Mouse (Mus musculus) erythroblast, embryonic 14.5 days (primary cell): Measurements from ENCODE around the gene Olfr1377. TPM values are rescaled to one million over a fixed set of nuclear protein-coding genes. Genes with fewer than 3 reads are reported as not detected.

ENCODE experiments used
- H3K27me3 ChIP-seq: 2 replicates; pipeline ENCODE4 v1.6.1; 2012; ENCODE audit warnings: inconsistent platforms; ENCODE audit not compliant: control insufficient read depth
- H3K36me3 ChIP-seq: 2 replicates; pipeline ENCODE4 v1.6.1; 2012; ENCODE audit warnings: mild to moderate bottlenecking, inconsistent platforms; ENCODE audit not compliant: control insufficient read depth
- H3K4me1 ChIP-seq: 2 replicates; pipeline ENCODE4 v1.6.1; 2012; ENCODE audit warnings: inconsistent platforms; ENCODE audit not compliant: control insufficient read depth
- H3K4me3 ChIP-seq: replicated peaks from 2 replicates; pipeline ENCODE3; 2012; ENCODE audit warnings: moderate library complexity, mild to moderate bottlenecking, inconsistent platforms
- H3K9me3 ChIP-seq: 2 replicates; pipeline ENCODE4 v1.6.1; 2012; ENCODE audit warnings: low read length, inconsistent platforms, mixed read lengths; ENCODE audit not compliant: control insufficient read depth
- GATA1 ChIP-seq: IDR thresholded peaks from 2 replicates; pipeline ENCODE4 v1.6.1; 2012; ENCODE audit warnings: low read length, inconsistent platforms, mixed read lengths
- TAL1 ChIP-seq: IDR thresholded peaks from 3 replicates; pipeline ENCODE4 v1.6.1; 2012; ENCODE audit warnings: low read length, inconsistent platforms, mixed read lengths
- polyA plus RNA-seq: library from polyadenylated mRNA; stranded (reverse); fragments of >175 nt; gene quantifications from 2 replicates; pipeline ENCODE4 v1.2.3, GENCODE M21; 2012

Gene Olfr1377
- polyA plus RNA-seq, 1 experiment: not detected

GRCm38 (mm10) chr11:51035951-51036350 lies 54.2 kb downstream of the Olfr1377 start:
- Histone ChIP-seq H3K4me3 (no peak overlapping the region), H3K27me3 (no peaks in the 10 kb centered on the region), H3K4me1 (no peaks in the 10 kb centered on the region), H3K36me3 (no peaks in the 10 kb centered on the region), H3K9me3 (peaks cover 2% of the 10 kb centered on the region; the same call in 1 of the 2 replicates)
- TF ChIP-seq TAL1 (no peak), GATA1 (no peak)

Other genes with a start within 250 kb of the Olfr1377 start
- gene Zfp354c, start 154.2 kb upstream of the Olfr1377 start, polyA plus RNA-seq: 0.08 TPM in 1 of 2 replicates, not detected in the other
- gene Zfp879, start 140.4 kb upstream of the Olfr1377 start, polyA plus RNA-seq: not detected in 2 replicates
- not detected in 2 replicates for gene Grm6, start 131.3 kb upstream of the Olfr1377 start, polyA plus RNA-seq
- gene Zfp454, start 94.3 kb upstream of the Olfr1377 start, polyA plus RNA-seq: not detected in 2 replicates
- gene Zfp2, start 65.8 kb upstream of the Olfr1377 start, polyA plus RNA-seq: not detected in 2 replicates
- not detected in 2 replicates for gene Zfp354b, start 50.3 kb upstream of the Olfr1377 start, polyA plus RNA-seq
- not detected in 2 replicates for gene 4933414I15Rik, start 38.2 kb upstream of the Olfr1377 start, polyA plus RNA-seq
- not detected in 2 replicates for gene Prop1, start 28.2 kb upstream of the Olfr1377 start, polyA plus RNA-seq
- 0.01 TPM in 1 of 2 replicates, not detected in the other for gene Olfr1378, start 15.4 kb upstream of the Olfr1377 start, polyA plus RNA-seq
- gene Olfr51, start 21.6 kb downstream of the Olfr1377 start, polyA plus RNA-seq: not detected in 2 replicates
- gene Olfr54, start 32.3 kb downstream of the Olfr1377 start, polyA plus RNA-seq: 0.01 TPM in 1 of 2 replicates, not detected in the other
- not detected in 2 replicates for gene Olfr1375, start 66.1 kb downstream of the Olfr1377 start, polyA plus RNA-seq
- not detected in 2 replicates for gene Zfp354a, start 77.3 kb downstream of the Olfr1377 start, polyA plus RNA-seq
- not detected in 2 replicates for gene Gm12569, start 238.5 kb downstream of the Olfr1377 start, polyA plus RNA-seq